Mouse (Mus musculus) right cerebral cortex, postnatal 25 days (tissue): ENCODE results near the gene Muc1.

Source experiments
- DNase-seq: peaks from one replicate; pipeline ENCODE4 v3.0.0; 2022

Muc1 gene

DNA sequence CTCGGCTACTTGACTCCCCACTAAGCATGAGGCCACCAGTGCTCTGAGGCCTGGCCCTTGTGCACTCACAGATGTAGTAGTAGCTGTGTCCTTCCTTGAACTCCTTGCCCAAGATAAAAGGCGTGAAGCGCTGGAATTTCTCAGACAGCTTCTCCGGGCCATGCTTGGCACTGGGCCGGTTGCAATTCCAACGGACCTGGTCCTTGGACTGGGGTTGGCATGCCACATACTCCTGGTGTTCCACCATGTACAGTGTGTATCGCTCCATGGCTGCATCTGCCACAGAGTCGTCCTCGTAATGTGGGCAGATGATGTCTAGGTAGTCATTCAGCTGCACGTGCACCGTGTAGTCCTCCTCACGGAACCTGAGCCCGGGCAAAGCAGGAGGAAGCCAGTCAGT, 47.2 kb downstream of the Muc1 start:
- DNase-seq: no peak

DNA sequence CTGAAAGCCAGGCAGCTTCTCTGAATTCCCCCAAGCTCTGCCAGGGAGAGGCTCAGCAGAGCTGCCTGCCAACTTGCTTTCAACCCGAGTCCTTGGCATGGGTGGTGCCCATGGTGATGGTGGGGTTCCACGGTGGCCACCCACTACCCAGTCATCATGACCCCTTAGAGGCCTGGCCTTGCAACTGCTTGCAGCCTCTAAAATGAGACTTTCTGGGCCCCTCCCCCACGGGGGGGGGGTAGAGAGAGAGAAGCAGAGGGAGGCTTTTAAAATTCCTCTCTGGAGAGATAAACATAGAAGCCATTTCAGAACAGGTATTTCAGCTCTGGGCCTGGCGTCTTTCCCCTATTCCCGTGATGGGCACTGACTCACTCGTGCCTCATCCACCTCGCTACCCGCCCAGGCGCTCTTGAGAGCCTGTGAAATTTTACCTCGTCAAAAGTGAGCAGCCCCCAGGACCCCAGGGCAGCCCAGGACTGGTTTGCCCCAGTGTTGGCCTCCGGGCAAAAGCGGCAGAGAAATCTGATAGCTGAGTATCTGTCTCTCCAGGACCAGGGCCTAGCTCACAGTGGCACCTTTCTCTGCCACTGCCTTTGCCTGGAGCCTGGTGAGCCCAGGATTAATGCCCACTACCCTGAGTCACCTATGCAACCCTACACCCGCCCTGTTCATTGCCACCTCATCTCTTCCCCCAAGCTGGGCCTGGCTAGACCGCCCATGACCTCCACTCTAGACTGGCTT, 48.6 kb downstream of the Muc1 start:
- DNase-seq: peak; percentile 69

DNA sequence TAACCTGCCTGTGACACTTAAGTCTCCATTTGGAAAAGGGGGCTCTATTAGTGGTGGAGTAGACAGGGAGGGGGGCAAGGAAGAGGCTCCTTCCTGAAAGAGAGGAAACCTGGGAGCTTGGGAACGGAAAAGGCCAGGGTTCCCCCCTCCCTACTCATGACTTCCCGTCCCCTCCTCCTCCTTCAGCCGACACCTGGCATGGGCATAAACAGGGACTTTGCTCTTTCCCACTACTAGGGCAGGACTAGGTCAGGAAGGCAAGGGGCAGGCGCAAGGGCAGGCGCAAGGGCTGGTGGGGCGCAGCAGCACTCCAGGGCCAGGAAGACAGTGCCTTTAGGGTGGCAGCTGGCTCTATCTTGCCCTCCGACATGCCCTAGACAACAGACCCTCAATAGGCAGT, 49.2 kb downstream of the Muc1 start:
- DNase-seq: no peak

GRCm38 (mm10) chr3:89278643-89279042, 49.8 kb downstream of the Muc1 start:
- no peak for DNase-seq

DNA sequence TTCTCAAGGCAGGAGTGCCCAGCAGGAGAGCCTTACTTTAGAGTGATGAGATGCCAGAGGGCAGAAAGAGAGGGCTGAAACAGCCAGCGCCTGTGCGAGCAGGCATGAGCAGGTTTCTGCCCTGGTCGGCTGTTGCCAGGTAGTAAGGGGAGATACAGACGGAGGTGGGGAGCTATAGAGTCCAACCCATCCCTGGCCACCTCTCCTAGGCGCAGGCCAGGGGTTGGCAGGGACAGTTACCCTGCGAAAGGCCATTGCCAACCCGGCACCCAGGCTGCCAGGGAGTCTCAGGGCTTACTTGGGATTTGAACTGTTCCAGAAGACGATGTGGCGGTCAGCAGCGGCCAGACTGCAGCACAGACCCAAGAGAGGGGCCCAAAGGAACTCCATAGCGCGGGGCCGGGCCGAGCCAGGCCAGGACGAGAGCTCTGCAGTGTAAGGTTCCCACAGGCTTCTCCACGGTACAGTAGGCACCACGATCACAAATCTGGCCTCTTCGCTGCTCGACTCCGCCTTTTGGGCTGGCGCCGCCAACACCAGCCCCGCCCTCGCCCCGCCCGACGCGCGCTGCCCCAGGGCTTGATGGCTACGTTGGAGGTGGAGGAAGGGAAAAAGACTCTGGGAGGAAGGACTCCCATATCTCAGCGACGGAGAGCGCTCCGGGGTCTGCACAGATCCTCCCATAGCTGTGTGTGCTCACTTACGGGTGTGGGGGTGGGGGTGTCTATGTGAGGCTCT, 50.5 kb downstream of the Muc1 start:
- DNase-seq: peak; percentile 82

DNA sequence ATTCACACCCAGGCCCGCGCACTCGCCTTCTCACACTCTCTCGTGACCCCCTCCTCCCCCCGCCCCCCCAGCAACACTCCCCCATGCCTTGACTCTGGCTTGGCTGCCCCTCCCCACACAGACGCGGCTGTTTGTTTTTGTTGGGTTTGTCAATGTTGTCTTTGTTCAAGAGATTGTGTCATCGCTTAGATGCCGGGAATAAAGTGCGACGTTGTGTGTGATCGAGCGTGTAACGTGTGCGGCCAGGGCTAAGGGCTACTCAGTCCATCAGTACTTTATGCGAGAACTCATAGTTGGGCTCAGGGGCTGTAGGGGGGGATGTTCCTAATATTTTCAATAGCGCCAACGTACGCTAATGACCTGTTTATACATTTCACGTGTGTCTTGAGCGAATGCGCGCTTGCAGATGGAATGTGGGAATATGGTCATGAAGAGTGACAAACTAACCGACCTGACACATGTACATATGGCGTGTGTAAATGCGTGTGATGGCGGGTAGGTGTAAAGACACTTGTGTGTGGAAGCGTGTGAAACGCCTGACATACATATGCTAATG, 51.3 kb downstream of the Muc1 start:
- no peak for DNase-seq

DNA sequence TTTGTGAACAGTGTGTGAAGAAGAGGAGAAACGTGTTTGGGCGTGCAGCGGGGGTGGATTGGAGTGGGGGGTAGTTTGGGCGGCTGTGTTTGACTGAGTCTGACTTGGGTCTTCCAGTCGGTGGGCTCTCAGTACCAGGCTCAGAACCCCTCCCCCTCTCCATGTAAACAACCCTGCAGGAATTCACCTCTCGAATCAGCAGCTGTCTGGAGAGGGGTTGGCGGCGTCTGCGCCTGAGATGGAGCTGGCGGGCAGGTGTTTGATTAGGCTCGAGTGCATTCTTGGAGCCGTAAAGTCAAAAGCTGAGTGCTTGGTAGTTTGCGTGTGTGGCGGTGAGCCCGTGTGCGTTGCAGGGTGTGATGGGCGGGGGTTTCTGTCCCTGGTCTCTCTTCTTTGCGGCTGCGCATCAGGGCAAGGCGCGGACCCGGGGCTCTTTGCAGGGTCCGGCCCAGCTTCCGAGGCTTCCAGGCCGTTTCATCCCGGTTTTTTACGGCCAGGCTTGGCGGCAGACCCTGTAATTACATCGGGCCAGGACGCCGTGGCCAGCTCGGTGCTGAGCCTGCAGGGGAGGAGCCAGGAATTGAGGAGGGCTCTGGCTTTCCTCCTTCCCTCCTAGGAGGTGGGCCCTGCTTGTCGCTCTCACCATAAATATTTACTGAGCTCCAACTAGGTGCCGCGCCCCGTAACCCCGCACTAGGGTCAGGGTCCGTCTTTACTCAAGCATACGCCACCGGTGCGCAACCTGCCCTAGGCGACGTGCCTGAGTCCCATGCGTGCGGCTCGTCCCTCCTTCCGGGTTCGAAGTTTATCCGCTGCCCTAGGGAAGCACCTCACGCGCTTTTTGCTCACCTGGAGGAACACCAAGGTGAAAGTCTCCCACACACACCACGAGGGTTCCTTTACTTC, 52.0 kb downstream of the Muc1 start, which contains the start of gene Efna1:
Gene Efna1 (minus strand): TSS at position 537 of the 906 bp plus-strand sequence.
- peak; percentile 44 for DNase-seq

- DNase-seq: peak; percentile 81
Measured at GRCm38 (mm10) chr3:89281579-89282290, 52.9 kb downstream of the Muc1 start.

- DNase-seq: no peak
Measured at GRCm38 (mm10) chr3:89282291-89282643, 53.4 kb downstream of the Muc1 start.
